ENCODE assay signal across 12 mouse cellular contexts in genomic region chr8:61569211-61569610, GRCm38 (mm10).
"Had no signal": no experiment of that assay in that cellular context is flagged by ENCODE, and none has a peak within 500 bp of the region (broad histone marks: within the 10 kb centered on the region; RNA-seq: fewer than 3 reads in every experiment).

No protein-coding gene starts in this region.

- H3K27me3 ChIP-seq: limb, embryonic 12.5 days; neural tube, embryonic 15.5 days had no signal

- H3K27ac ChIP-seq: limb, embryonic 12.5 days; liver, embryonic 14.5 days; midbrain, embryonic 10.5 days; neural tube, embryonic 15.5 days had no signal

- H3K4me2 ChIP-seq: limb, embryonic 12.5 days; lung, embryonic 14.5 days; neural tube, embryonic 15.5 days had no signal

- H3K4me1 ChIP-seq: midbrain, embryonic 10.5 days; neural tube, embryonic 15.5 days had no signal

- DNase-seq: kidney, adult 2 months; kidney, postnatal 25 days; lung, embryonic 14.5 days; lung, postnatal 4 days; midbrain, embryonic 14.5 days; right cerebral cortex, postnatal 25 days; thymus, postnatal 4 days had no signal

- H3K36me3 ChIP-seq: neural tube, embryonic 15.5 days had no signal

- H3K9me3 ChIP-seq: limb, embryonic 12.5 days; midbrain, embryonic 10.5 days; neural tube, embryonic 15.5 days had no signal

- H3K9ac ChIP-seq: limb, embryonic 12.5 days; liver, embryonic 14.5 days; lung, embryonic 14.5 days; neural tube, embryonic 15.5 days had no signal

- H3K4me3 ChIP-seq: limb, embryonic 12.5 days; midbrain, embryonic 10.5 days; myocyte; neural tube, embryonic 15.5 days had no signal
